ENCODE assay signal across 23 mouse cellular contexts in the genomic region with DNA sequence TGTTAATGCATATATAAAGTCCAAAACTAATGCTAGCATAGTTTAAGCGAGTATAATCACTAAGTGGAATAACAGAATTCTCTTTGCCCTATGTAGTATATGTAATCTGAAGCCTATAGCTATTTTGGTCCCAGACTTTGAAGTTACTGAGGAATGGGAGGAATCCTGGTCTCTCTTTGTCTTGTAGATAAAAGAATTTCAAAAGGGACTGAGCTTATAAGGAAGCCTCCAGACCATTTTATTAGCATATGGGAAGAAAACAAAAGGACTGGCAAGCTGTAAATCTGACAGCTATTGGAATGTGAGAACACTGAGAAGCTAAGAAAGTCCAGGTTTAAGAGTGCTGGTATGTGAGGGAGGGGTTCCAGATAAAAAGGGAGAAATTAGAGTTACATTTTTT.
DNase-seq lines count a peak whose midpoint lies in the region; ATAC-seq and TF ChIP-seq lines count a peak whose summit lies in the region.
"Had no signal": no experiment of that assay in that cellular context is flagged by ENCODE, and none has a peak within 500 bp of the region (broad histone marks: within the 10 kb centered on the region; RNA-seq: fewer than 3 reads in every experiment).

No protein-coding gene starts in this region.

- peak; percentile 82 for DNase-seq in ES-CJ7 (ENCODE audit: low read depth, low spot score)
- peak; percentile 25 for DNase-seq in ES-E14 (ENCODE audit: low read depth, low spot score)
- DNase-seq in WW6 (ENCODE audit: low read depth, low spot score) = peak; percentile 13
- DNase-seq in mesoderm, embryonic 11.5 days (ENCODE audit: low read depth, low spot score) = peak; percentile 6
- no peak for DNase-seq in lung, postnatal 36 days
- DNase-seq: adrenal gland, adult 8-10 months; adrenal gland, postnatal 36 days; cerebellum, adult 11 months; cerebellum, adult 2 months; cerebellum, adult 9-11 months; cerebellum, postnatal 25 days; embryo, embryonic 11 days; gastrocnemius, postnatal 10 days; gastrocnemius, postnatal 36 days; kidney, adult 11 months had no signal

- ATAC-seq in megakaryocyte progenitor cell, adult 5-6 weeks (replicated peaks; ENCODE audit: poor library complexity) = no peak
- ATAC-seq: activated CD4-positive, CD25-positive, alpha-beta regulatory T cell, adult 4 months; forebrain, embryonic 13.5 days; forebrain, embryonic 16.5 days; hindbrain, embryonic 16.5 days; intestine, embryonic 15.5 days had no signal

- no peak overlapping the region for H3K9ac ChIP-seq in ES-E14 (ENCODE audit: insufficient read depth, low read depth, low read length, poor library complexity, severe bottlenecking)
- H3K9ac ChIP-seq: forebrain, embryonic 13.5 days; hindbrain, embryonic 12.5 days; intestine, embryonic 15.5 days had no signal

- H3K4me3 ChIP-seq in ES-E14 (ENCODE audit: insufficient read depth in 1 of 2, low read depth in 1 of 2, low read length in 2 of 2, poor library complexity in 1 of 2, severe bottlenecking in 1 of 2) = no peak overlapping the region
- H3K4me3 ChIP-seq: forebrain, embryonic 10.5 days; forebrain, embryonic 13.5 days; hindbrain, embryonic 12.5 days; intestine, embryonic 15.5 days had no signal

- no peaks in the 10 kb centered on the region for H3K9me3 ChIP-seq in ES-E14 (ENCODE audit: control insufficient read depth, insufficient read depth, low read depth, low read length)
- H3K9me3 ChIP-seq: forebrain, embryonic 10.5 days; forebrain, embryonic 13.5 days; hindbrain, embryonic 12.5 days; intestine, embryonic 15.5 days had no signal

- H3K36me3 ChIP-seq in ES-E14 (ENCODE audit: control insufficient read depth, insufficient read depth, low read length, poor library complexity, severe bottlenecking) = no peaks in the 10 kb centered on the region
- H3K36me3 ChIP-seq: forebrain, embryonic 10.5 days; hindbrain, embryonic 12.5 days; intestine, embryonic 15.5 days had no signal

- in situ Hi-C loops in ES-E14 (cut with MboI; ENCODE audit: low sequenced_read_pairs in 2 of 2, unreplicated experiment in 2 of 2) = no loop called here

- H3K4me1 ChIP-seq in ES-E14 (ENCODE audit: control insufficient read depth in 2 of 2, insufficient read depth in 2 of 2, low read length in 2 of 2, poor library complexity in 1 of 2) = peaks cover 0 to 3% of the 10 kb centered on the region in 2 experiments; a peak in 2 of 4 replicates
- H3K4me1 ChIP-seq: forebrain, embryonic 13.5 days; hindbrain, embryonic 12.5 days; intestine, embryonic 15.5 days had no signal

- H3K27ac ChIP-seq in ES-E14 (ENCODE audit: insufficient read depth, low read depth, low read length, poor library complexity, severe bottlenecking) = no peak overlapping the region; the same call in 1 of the 2 replicates
- H3K27ac ChIP-seq: forebrain, embryonic 10.5 days; forebrain, embryonic 13.5 days; hindbrain, embryonic 12.5 days; intestine, embryonic 15.5 days had no signal

TF ChIP-seq in ES-E14, 5 proteins besides CTCF, POLR2A, EP300 and RAD21:
- TF ChIP-seq ZNF384 (IDR thresholded peaks at IDR 0.05; ENCODE audit: low read depth, low read length) (no peak), ZC3H11A (IDR thresholded peaks at IDR 0.05; ENCODE audit: borderline replicate concordance, low read depth, low read length) (no peak), CHD2 (IDR thresholded peaks at IDR 0.05; ENCODE audit: low read depth, low read length) (no peak), MAFK (IDR thresholded peaks at IDR 0.05; ENCODE audit: insufficient read depth, low read depth, low read length) (no peak)
